Mouse (Mus musculus) adrenal gland, postnatal 10 days (tissue): ENCODE results near the gene Hpdl. TPM values are rescaled to one million over a fixed set of nuclear protein-coding genes. Genes with fewer than 3 reads are reported as not detected.
"Not testable (repeated sequence)": the region's sequence is repeated elsewhere in the genome, so short reads cannot be mapped to it uniquely, and the experiment has no call there.

Experiments
- DNase-seq: peaks from one replicate; pipeline ENCODE4 v3.0.0; 2021; ENCODE audit warnings: mixed read lengths
- long read RNA-seq, 2 experiments: library from polyadenylated mRNA; stranded (forward); transcript quantifications; one replicate each; pipeline ENCODE4 v2.0.0; 2021
- total RNA-seq, 2 experiments: library from RNA; stranded (reverse); gene quantifications; 2 replicates each; pipeline ENCODE4 v1.2.3; 2021

Hpdl gene
- 1 to 10 TPM; 5.2 to 9.2 TPM for total RNA-seq
- long read RNA-seq, experiment 1, transcript Hpdl-201 (1 exons, 1,804 nt) = major isoform, 10 of 11 reads
- long read RNA-seq, experiment 1, partial matches to known transcripts = 0 of 11 reads
- long read RNA-seq, experiment 1, other reads (novel, unspliced or antisense) = 1 of 11 reads
- long read RNA-seq, experiment 2, transcript Hpdl-201 (1 exons, 1,804 nt) = major isoform, 9 of 9 reads
- long read RNA-seq, experiment 2, partial matches to known transcripts = 0 of 9 reads
- long read RNA-seq, experiment 2, other reads (novel, unspliced or antisense) = 0 of 9 reads

DNA sequence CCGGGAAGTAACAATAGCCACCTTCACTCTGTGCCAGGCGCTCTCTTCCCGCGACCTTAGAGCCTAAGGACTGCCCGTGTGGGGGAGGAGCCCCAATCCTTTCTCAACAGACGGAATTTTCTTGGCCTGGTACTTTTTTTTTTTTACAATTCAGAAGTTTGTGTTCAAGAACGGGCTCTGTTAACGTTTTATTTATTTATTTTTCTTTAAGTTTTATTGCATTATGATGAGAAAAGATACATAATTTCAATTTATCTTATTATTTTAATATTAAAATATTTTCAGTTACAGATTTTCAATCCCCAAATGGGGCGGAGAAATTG lies at the start of gene Hpdl:
Gene Hpdl (minus strand): TSS at position 14 of the 323 bp plus-strand sequence.
- no peak for DNase-seq

DNA sequence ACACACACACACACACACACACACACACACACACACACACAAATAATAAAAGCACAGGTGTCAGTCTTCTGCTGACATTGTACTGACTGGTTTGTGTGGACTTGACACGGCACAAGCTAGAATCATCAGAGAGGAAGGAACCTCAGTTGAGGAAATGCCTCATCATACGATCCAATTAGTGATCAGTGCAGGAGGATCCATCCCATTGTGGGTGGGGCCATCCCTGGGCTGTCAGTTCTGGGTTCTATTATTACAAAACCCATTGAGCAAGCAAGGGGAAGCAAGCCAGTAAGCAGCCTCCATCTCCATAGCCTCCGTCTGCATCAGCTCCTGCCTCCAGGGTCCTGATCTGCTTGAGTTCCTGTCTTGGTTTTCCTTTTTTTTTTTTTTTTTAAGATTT lies 48.4 kb upstream of the Hpdl start:
- DNase-seq = no peak

DNA sequence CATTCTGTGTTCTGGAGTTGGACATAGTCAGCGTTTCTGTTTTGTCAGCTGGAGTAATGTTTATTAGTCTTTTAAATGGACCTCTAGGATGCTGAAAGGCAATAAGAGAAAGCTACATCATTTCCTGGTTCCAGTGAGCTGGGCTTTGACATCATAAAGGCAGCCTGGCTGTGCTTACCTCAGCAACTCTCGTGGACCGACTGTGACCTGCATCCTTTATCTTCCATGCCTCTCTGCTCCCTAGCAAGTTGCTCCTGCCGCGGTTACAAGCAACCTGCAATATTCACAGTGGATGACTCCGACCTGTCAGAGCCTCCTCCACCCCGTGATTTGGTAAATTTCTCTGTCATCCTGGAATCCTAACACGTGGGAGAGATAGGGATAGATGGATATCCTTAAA lies 40.5 kb upstream of the Hpdl start:
- DNase-seq = no peak

DNA sequence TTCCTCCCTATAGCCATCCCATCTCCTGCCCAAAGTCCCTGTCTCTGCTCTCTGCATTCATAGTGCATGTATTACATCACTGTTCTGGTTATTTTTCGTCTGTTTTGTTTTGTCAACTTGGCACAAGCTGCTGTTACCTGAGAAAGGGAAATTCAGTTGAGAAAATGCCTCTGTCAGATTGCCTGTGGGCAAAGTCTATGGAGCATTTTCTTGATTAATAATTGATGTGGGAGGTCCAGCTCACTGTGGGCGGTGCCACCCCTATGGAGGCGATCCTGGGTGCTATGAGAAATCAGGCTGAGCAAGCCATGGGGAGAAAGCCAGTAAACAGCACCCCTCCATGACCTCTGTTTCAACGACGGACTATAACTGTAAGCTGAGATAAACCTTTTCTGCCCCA lies 38.2 kb upstream of the Hpdl start:
- DNase-seq = no peak

DNA sequence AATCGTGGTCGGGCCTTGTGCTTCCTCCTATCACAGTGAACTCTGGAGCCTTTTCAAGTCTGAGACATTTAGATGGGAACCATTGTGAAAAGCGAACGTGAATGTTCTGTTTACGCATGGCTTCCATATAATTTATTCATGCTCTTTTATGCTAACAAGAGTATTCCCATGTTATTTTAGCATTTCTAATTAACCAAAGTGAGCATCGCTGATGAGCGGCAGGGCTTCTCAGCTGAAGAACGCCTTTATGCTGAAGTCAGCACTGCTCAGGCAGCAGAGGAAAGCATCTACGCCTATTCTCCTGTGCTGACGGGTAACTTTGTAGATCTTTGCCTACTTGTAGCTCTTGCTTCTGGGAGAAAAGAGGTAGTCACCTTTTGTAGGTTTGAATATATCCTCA lies 35.7 kb upstream of the Hpdl start:
- no peak for DNase-seq

DNA sequence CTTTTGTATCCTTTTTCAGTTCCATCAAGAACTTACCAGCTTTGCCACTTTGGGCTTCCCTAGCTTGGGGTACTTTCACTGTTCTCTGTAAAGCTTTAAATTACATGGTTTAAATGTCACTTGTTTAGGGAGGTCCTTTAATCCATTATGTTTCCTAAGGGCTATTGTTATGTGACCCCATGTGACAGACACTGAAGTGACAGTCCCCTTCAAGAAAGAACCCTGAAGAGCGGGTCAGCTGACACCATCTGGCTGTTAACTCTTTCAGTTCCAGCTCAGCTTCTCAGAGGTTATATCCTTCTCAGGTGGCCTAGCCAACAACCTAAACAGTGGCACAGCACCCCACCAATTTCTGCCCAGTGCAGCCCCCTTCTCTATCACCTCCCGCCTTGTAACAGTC lies 32.8 kb upstream of the Hpdl start:
- DNase-seq = no peak

DNA sequence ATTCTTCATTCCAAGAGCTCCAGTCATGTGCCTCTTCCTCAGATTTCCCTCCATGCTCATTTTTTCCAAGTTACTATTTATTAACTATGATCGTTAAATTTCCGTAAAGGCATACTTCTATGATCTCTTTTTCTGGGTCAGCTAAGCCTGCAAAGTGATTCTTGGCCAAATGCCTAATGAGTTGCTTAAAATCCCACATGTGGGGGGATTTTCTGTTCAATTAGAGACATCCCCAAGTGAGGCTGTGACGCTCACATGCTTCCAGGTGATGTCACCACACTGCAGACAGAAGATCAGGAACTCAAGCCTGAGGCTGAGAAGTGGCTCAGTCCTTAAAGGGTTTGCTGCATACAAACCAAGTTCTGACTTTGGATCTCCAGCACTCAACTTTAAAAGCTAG lies 28.4 kb upstream of the Hpdl start:
- DNase-seq = no peak

DNA sequence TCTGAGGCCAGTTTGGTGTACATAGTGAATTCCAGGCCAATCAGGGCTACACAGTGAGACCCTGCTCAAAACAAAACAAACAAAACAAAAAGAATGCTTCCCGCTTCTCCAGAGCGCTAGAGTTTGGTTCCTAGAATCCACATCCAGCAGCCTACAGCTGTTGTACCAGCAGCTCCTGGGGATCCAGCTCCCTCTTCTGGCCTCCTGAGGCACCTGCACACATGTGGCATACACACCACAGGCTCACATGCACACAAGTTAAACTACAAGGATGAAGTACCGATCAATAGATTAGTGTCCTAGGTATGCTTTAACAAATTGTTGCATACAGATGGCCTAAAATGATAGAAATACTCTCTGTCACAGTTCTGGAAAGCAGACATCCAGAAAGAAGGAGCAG lies 22.8 kb upstream of the Hpdl start:
- DNase-seq = no peak

DNA sequence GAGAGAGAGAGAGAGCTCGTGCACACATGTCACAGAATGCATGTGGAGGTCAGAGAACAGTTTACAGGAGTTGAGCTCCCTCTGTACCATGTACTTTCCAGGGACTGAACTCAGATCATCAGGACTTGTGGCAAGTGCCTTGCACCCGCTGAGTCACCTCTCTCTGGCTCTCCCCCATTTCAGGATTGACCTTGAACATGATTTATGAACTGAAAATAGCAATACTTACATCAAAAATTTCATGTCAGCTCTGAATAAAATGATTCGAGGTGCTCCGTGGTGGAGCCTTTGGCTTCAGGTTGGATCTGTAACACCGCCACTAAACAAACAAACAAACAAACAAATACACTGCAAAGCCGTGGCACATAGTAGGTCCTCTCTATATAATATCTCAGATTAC lies 19.3 kb upstream of the Hpdl start:
- DNase-seq = no peak

DNA sequence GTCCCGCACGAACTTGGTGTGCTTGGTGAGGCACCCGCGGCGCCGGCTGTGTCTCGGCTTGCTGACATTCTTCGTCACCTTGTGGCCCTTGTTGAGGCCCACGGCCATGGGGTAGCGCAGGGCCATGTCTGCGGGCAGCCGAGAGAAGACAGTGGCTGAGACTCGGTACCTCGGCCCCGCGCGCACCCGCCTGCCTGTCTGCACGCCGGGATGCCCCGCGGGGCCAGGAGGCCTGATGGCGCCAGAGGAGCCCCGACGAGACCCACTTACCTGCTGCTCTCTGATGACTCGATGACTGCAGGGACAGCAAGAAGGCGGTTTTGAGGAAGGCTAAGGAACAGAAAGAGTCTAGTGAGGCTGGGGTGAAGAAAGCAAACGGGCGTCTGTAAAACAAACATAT lies 18.6 kb upstream of the Hpdl start:
- DNase-seq = not testable (repeated sequence)

DNA sequence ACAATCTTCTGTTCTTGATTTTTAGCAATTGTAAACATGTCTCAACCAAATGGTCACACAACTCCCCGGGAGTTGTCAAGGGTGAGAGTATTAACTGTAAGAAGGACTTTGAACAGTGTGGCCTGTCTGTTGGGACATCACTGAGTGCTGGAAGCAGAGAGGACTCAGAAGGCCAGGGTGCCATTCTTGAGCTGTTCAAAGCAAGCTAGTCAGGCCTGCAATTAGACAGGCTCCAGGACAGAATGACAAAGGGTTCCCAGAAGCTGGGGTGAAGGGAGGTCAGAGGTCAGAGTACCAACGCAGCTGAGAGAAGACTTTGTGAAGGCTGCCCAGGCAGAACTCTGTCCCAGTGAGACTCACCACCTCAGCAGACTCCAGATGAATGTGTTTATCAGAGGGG lies 17.5 kb upstream of the Hpdl start:
- no peak for DNase-seq

DNA sequence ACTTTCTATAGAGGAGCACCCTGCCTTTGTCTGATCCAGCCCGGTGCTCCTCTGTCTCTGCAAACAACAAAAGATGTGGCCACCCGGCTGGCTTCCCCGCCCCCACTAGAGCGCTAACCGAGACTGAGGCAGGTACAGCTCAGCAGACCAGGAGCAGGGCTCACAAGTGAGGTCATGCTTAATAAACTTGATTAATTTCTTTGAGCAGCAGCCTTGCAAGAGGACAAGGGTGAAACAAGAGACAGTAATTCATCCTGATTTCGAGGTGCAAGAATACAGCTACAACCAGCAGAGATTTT lies 8.5 kb upstream of the Hpdl start:
- no peak for DNase-seq

DNA sequence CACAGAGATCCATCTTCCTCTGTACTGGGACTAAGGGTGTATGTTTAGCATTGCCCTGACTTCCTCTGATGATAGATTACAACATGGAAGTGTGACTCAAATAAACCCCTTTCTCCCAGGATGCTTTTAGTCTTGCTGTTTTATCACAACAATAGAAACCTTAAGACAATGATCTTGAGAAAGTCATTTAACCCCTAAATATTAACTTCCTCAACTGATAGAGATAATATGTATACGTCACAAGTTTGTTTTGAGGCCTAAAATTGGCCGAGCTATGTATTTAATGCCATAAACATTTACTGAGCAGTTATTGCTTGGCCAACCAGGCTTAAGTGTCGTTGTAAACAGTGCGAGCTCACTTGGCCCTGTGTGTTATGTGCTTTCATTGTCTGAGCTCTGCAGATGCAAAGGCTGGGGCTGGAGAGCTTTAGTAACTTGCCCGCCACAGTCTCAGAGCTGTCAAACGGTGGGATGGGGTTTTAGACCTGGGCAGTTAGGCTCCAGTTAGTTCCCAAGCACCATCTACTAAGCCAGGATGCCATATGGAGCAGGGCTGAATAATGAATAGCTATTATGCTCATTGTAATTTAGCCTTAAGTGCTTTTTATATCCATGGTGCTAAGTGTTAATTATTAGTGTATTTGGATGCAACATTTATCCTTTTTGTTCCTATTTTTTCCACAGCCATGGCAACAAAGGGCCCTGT lies 8.0 kb upstream of the Hpdl start:
- DNase-seq = no peak

DNA sequence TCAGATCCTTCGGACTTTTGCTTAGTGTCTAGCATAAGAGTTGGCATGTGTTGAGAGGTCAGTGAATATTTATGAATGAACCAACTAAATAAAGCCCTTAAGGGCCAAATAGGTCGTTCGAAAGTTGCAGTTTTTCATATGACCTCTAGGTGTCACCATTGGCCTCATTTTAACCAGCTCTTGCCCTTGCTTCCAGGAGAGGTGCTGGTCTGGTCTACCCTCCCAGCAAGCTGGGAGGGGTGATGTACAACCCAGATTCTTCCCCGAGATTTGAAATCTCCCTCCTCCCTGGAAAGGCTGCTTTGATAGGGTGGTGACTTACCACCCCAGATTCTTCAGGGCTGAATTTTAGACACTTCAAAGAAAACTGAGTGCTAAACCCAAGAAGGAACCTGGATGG lies 6.3 kb upstream of the Hpdl start:
- DNase-seq = peak; percentile 34

DNA sequence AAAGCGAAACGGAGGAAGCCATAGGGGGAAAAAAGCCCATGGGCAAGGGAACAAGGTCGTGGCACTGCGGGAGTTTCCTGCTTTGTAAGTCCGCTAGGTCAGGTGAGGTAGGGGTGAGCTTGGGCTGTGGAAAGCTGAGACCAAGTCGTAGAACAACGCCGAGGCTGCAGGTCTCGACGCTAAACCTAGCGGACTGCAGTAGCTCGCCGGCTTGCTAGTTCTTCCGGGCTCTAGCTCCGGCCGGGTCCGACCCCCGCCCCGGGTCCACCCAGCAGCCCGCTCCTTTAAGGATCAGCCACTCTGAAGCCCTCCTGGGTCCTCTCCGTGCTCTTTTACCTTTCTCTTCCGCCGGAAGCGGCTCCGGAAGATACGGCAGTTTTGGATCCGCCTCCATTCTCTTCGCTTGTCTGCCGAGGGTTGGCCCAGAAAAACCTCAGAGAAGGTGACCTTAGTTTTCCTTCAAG lies 3.1 kb upstream of the Hpdl start:
- peak; percentile 85 for DNase-seq

DNA sequence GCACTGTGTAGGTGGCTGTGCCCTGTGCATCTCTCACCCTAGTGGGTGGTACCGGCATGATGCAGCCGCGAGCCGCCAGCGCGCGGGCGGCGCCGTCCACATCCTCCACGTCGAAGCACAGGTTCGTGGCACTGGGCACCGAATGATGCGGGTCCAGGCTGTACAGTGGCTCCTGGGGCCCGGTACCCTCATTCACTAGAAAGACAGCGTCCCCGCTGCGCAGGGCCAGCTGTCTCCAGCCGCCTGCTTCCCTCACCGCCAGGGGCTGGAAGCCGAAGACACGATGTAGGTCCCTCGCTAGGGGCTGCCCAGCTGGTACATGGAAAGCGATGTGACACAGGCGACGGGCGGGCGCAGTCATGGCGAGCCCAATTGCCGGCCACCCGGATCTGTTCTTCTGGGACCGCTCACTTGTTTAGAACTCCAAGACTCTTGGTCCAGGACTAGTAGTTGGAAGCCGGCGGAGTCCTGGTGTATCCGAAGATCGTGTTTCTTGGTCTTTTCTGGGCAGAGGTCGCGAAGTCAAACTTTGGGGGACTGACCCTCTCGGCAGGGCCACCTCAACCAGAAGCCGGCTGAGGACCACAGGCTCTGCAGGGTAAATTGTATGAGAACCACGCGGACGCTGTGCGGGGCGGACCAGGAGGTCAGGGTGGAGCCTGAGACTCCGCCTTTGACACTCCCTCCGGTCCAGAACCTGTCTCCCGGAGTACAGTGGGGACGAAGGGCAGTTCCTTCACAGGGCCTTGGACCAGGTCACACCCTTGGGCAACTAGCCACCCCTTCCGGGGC lies 409 bp downstream of the Hpdl start:
- DNase-seq = peak; percentile 91

DNA sequence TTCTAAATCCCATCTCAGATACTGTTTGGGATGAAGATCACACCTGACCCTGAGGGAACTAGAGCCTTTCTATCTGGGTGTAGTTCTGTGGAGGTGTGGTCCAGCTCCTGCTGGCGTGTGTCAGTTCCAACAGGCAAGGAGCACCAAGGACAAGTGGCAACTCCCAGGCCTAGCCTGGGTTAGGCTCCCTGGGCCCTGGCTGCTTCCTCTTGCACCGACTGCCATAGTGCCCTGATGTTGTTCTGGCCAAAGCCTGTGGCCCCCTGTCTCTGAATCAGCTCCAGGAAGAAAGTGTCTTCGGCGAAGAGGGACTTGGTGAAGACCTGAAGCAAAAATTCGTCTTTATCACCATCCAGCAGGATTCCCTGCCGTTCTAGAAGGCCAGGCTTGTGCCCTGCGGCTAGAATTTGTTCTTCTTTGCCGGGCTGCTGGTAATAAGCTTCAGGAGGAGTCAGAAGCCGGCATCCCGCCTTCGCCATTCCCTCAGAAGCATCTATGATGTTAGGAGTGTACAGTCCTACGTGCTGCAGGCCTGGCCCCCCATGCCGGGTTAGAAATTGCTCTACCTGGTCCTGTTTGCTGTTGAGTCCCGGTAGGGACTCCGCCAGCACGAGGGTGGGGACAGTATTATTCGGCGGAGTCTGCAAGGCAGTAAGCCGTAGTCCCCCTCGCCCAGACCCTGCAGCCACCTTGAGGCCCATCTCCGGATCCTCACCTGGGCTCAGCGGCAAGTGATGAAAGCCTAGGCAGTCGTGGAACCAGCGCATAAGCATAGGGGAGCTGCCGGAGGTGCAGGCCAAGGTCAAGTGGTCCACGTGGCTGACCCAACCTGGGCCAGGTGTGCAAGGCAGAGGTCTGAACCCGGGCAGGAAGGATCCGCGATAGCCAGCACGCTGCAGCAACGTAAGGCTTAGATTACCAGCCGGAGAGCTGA lies 1.3 kb downstream of the Hpdl start:
- no peak for DNase-seq

DNA sequence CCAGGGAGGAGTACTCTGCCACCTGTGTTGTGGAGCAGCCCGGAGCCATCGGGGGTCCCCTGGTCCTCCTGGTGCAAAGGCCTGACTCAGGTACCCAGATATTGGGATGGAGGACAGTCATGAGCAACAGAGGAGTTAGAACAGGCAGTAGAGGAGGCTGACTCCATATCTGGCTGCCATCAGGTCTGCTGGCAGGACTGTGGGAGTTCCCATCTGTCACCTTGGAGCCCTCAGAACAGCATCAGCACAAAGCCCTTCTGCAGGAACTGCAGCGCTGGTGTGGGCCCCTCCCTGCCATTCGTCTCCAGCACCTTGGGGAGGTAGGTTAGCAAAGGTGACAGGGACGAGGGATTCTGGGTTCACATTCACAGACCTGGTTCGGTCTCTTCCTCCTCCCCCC lies 4.0 kb downstream of the Hpdl start:
- no peak for DNase-seq

DNA sequence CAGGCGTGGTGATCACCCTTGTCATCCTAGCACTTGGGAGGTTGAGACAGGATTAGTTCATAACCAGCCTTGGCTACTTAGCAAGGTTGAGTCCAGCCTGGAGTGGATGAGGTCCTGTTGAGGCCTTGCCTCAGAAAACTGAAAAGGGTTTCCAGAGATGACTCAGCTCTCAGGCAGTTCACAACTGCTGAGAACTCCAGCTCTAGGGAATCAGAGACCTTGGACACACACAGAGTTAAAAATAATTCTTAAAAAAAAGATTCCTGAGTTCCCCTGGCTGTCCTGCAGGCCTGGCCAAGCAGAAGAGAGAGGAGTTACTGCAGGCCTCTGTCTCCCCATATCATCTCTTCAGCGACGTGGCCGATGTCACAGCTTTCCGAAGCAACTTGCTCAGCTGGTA lies 6.2 kb downstream of the Hpdl start:
- no peak for DNase-seq

DNA sequence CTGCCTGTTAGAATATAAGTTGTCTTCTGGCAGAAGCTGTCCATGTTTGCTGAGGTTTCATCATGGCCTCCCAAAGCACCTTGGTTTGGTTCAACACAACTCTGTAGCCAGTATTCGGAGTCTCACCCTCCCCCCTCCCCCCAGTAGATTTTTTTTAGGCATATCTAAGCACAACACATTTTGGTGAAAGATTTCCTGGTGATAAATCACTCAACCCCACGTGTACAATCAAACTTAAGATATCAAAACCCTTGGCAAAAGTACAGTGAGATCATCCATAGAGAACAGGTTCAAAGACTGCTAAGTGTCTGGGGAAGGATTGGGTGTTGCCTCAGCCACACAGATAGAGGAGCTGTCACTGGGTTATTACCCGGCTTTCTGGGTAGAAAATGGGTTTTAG lies 10.5 kb downstream of the Hpdl start:
- DNase-seq = no peak

DNA sequence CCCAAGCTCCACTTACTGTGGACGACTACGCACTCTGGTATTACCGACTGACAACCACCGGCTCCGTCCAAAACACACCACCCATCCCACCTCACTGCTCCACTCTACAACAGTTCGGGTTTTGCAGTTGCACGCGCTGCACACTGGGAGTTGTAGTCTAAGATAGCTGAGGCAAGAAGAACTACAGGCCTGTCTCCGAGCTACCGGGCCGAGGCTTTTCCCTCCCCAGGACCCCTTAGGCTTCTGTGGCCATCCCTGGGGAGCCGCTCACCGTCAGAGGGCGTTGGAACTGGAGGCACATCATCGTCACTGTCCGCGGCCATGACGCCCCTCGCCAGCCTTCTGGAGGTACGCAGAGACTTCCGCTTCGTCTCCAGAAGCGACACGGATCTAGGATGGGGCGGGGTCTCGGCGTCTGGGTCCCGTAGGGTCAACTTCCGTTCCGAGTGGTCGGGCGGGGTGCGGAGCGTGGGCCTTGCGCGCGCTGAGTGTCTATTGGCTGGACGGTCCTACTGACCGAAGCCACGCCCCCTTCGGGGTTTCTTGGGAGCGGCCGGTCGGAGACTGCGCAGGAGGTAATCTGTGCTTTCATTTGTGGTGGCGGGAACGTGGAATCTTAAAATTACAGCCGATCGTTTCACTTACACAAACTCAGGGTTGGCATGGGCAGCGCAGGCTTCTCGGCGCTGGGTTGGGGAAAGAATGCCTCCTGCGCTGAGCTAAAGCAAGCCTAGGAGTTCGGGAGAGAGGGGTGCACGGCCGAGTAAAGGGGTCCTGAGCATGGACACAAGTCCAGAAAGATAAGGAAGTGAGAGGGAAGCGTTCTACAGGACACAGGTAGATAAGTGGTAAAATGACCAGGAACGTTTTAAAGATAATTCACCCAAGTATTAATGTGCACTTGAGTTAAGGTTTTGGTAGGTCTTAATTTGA lies 14.0 kb downstream of the Hpdl start, which contains the start of the genes Toe1 and Mutyh:
Gene Toe1 (minus strand): TSS at position 444 of the 933 bp plus-strand sequence.
Gene Mutyh (plus strand): TSS at position 527 of the 933 bp plus-strand sequence.
- peak; percentile 95 for DNase-seq
